8 mouse cellular contexts compared by ENCODE assay signal in the genomic region with DNA sequence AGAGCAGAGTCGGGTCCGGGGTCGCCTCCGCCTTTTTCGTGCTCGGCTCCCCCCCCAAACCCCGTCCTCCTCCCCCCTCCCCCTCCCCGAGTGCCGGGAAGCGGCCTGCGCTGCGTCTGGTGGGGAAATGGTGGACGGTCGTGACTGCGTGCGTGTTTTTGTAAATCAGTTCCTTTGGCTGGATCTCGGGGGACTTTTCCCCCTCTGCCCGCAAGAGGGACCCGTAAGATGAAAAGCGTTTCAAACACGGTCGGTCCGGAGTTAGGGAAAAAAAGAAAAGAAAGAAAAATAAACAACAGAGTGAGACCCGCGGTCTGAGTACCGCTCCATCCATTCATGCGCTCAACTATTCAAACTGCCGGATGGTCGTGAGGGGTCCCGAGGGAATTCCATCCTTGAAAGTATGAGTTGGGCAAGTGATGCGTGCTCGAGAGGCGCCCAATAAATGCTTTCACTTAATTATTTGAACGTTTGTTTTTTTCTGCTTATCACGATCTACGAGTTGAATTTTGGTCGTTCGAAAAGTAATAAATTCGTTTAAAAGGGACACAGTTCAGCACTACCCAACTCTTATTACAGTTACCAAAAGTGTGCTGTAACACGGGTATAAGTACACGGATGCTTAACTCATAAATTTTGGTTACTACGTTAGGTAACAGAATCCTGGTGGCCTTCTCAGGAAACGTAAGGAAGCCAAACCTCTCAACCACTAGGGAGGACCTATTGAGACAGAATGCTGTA. TPM values are rescaled to one million over a fixed set of nuclear protein-coding genes. Genes with fewer than 3 reads are reported as not detected.
A peak's percentile ranks its signal among the peaks of the same experiment; 100 is the strongest.
DNase-seq lines count a peak whose midpoint lies in the region; ATAC-seq and TF ChIP-seq lines count a peak whose summit lies in the region.

No protein-coding gene starts in this region.

- no peaks in the 10 kb centered on the region for H3K9me3 ChIP-seq in limb, embryonic 14.5 days (ENCODE audit: control insufficient read depth, low read length)
- no peaks in the 10 kb centered on the region for H3K9me3 ChIP-seq in neural tube, embryonic 15.5 days (replicated peaks)

- TF ChIP-seq CTCF in left cerebral cortex, adult 2 months (IDR thresholded peaks at IDR 0.05) = no peak; the same call in 1 of the 2 replicates

- DNase-seq in left cerebral cortex, adult 2 months (ENCODE audit: extremely low spot score in 1 of 2, low spot score in 2 of 2) = peak in 1 of 2 experiments; percentile 39
- DNase-seq in left cerebral cortex, adult 8-10 months (ENCODE audit: low spot score in 2 of 2) = no peak
- DNase-seq in Muller cell, postnatal 12 days (ENCODE audit: inconsistent ontology term) = peak; percentile 42
- peak; percentile 11 for DNase-seq in limb, embryonic 14.5 days (ENCODE audit: low spot score)
- DNase-seq in cerebellum, postnatal 14 days = no peak
- DNase-seq in left cerebral cortex, postnatal 25 days (ENCODE audit: low spot score in 2 of 2) = no peak

- H3K27me3 ChIP-seq in limb, embryonic 14.5 days (ENCODE audit: control insufficient read depth, insufficient read depth, low read length) = no peaks in the 10 kb centered on the region
- H3K27me3 ChIP-seq in neural tube, embryonic 15.5 days (replicated peaks) = no peaks in the 10 kb centered on the region

- peak overlapping the region; percentile 98 for H3K27ac ChIP-seq in left cerebral cortex, adult 2 months
- peak overlapping the region; percentile 91 for H3K27ac ChIP-seq in limb, embryonic 14.5 days (replicated peaks; ENCODE audit: low read depth, low read length)
- H3K27ac ChIP-seq in neural tube, embryonic 15.5 days (replicated peaks) = peak overlapping the region; percentile 94

- intact Hi-C loops in left cerebral cortex, adult 2 months (cut with DNase I) = no loop called here
- intact Hi-C loops in left cerebral cortex, postnatal 25 days (cut with DNase I) = no loop called here

- H3K4me1 ChIP-seq in limb, embryonic 14.5 days (ENCODE audit: control insufficient read depth, insufficient read depth, low read length) = no peaks in the 10 kb centered on the region
- H3K4me1 ChIP-seq in neural tube, embryonic 15.5 days = peaks cover 16% of the 10 kb centered on the region

- H3K9ac ChIP-seq in limb, embryonic 14.5 days (ENCODE audit: low read depth, low read length, severe bottlenecking) = peak overlapping the region; percentile 61
- peak overlapping the region; percentile 47 for H3K9ac ChIP-seq in neural tube, embryonic 15.5 days (replicated peaks)

- peak; percentile 46 for ATAC-seq in erythroid progenitor cell, adult 5-6 weeks (replicated peaks; ENCODE audit: low FRiP score, poor library complexity, severe bottlenecking)
- peak; percentile 86 for ATAC-seq in limb, embryonic 14.5 days (ENCODE audit: low FRiP score, low read depth)
- peak; percentile 87 for ATAC-seq in neural tube, embryonic 15.5 days (ENCODE audit: low FRiP score)

- peak overlapping the region; percentile 52 for H3K4me3 ChIP-seq in left cerebral cortex, adult 2 months
- peak overlapping the region; percentile 49 for H3K4me3 ChIP-seq in limb, embryonic 14.5 days (replicated peaks; ENCODE audit: low read length)
- H3K4me3 ChIP-seq in neural tube, embryonic 15.5 days (replicated peaks) = peak overlapping the region; percentile 48

- WGBS in limb, embryonic 14.5 days = 21% methylated on average over 37 of the region's 43 CpGs
- WGBS in neural tube, embryonic 15.5 days = 19% methylated on average over 42 of the region's 43 CpGs

- no peak for TF ChIP-seq POLR2A in limb, embryonic 14.5 days (IDR thresholded peaks at IDR 0.05; ENCODE audit: borderline replicate concordance, extremely low read depth, insufficient read depth, insufficient read length)

- no peaks in the 10 kb centered on the region for H3K36me3 ChIP-seq in limb, embryonic 14.5 days (ENCODE audit: control insufficient read depth, insufficient read depth, low read length)
- H3K36me3 ChIP-seq in neural tube, embryonic 15.5 days = no peaks in the 10 kb centered on the region

- H3K4me2 ChIP-seq in limb, embryonic 14.5 days (replicated peaks; ENCODE audit: low read depth, low read length, severe bottlenecking) = peak overlapping the region; percentile 49
- H3K4me2 ChIP-seq in neural tube, embryonic 15.5 days = peak overlapping the region; percentile 56

RNA-seq across cellular contexts. Expression of a gene that starts 0.6 kb away (rescaled TPM):
- total RNA-seq in left cerebral cortex, adult 2 months (2021) = 100 to 1,000 TPM; 149 to 161 TPM
- 100 to 1,000 TPM; 157 to 169 (median 162) TPM for total RNA-seq in left cerebral cortex, adult 8-10 months (2022)
- total RNA-seq in erythroid progenitor cell, adult 5-6 weeks (2015; ENCODE audit: low replicate concordance) = 59.8 and 69.6 TPM in 2 replicates
- total RNA-seq in erythroid progenitor cell, adult 5-6 weeks (2017; ENCODE audit: low replicate concordance) = 86.5 and 95.0 TPM in 2 replicates
- 62.7 and 87.2 TPM in 2 replicates for polyA plus RNA-seq in limb, embryonic 14.5 days (2012; rRNA removed)
- polyA plus RNA-seq in limb, embryonic 14.5 days (2014; fragmentation: Nextera tagmentation; extraction: Ambion mirVana) = 91.5 and 99.5 TPM in 2 replicates
- 134 and 144 TPM in 2 replicates for polyA plus RNA-seq in neural tube, embryonic 15.5 days (2015; fragmentation: Nextera tagmentation; extraction: Ambion mirVana)
- 100 to 1,000 TPM; 153 to 166 TPM for total RNA-seq in left cerebral cortex, postnatal 25 days (2021)

RNA-seq across cellular contexts. Expression of a gene that starts 0.6 kb away (rescaled TPM):
- 10 to 100 TPM; 11.0 to 12.2 TPM for total RNA-seq in left cerebral cortex, adult 2 months (2021)
- 10 to 100 TPM; 10.1 to 12.1 (median 11.9) TPM for total RNA-seq in left cerebral cortex, adult 8-10 months (2022)
- 1.3 TPM in 1 of 2 replicates, not detected in the other for total RNA-seq in erythroid progenitor cell, adult 5-6 weeks (2015; ENCODE audit: low replicate concordance)
- 1.4 and 2.1 TPM in 2 replicates for total RNA-seq in erythroid progenitor cell, adult 5-6 weeks (2017; ENCODE audit: low replicate concordance)
- 3.1 and 3.8 TPM in 2 replicates for polyA plus RNA-seq in limb, embryonic 14.5 days (2012; rRNA removed)
- polyA plus RNA-seq in limb, embryonic 14.5 days (2014; fragmentation: Nextera tagmentation; extraction: Ambion mirVana) = 2.7 and 4.9 TPM in 2 replicates
- 4.1 and 7.2 TPM in 2 replicates for polyA plus RNA-seq in neural tube, embryonic 15.5 days (2015; fragmentation: Nextera tagmentation; extraction: Ambion mirVana)
- total RNA-seq in left cerebral cortex, postnatal 25 days (2021) = 10 to 100 TPM; 10.4 to 10.5 TPM

RNA-seq across cellular contexts. Expression of a gene that starts 16.1 kb away (rescaled TPM):
- total RNA-seq in left cerebral cortex, adult 2 months (2021) = 100 to 1,000 TPM; 104 to 106 TPM
- total RNA-seq in left cerebral cortex, adult 8-10 months (2022) = 100 to 1,000 TPM; 108 to 148 (median 130) TPM
- total RNA-seq in erythroid progenitor cell, adult 5-6 weeks (2015; ENCODE audit: low replicate concordance) = 511 and 528 TPM in 2 replicates
- total RNA-seq in erythroid progenitor cell, adult 5-6 weeks (2017; ENCODE audit: low replicate concordance) = 549 and 1,031 TPM in 2 replicates
- 891 and 1,926 TPM in 2 replicates for polyA plus RNA-seq in limb, embryonic 14.5 days (2012; rRNA removed)
- polyA plus RNA-seq in limb, embryonic 14.5 days (2014; fragmentation: Nextera tagmentation; extraction: Ambion mirVana) = 471 and 533 TPM in 2 replicates
- polyA plus RNA-seq in neural tube, embryonic 15.5 days (2015; fragmentation: Nextera tagmentation; extraction: Ambion mirVana) = 184 and 216 TPM in 2 replicates
- total RNA-seq in left cerebral cortex, postnatal 25 days (2021) = 100 to 1,000 TPM; 115 to 132 TPM

RNA-seq across cellular contexts. Expression of a gene that starts 18.2 kb away (rescaled TPM):
- under 1 TPM; 0.44 to 0.91 TPM for total RNA-seq in left cerebral cortex, adult 2 months (2021)
- 1 to 10 TPM in 3 of 4 experiments, under 1 TPM in 1; 0.97 to 2.0 (median 1.6) TPM for total RNA-seq in left cerebral cortex, adult 8-10 months (2022)
- 18.0 and 23.4 TPM in 2 replicates for total RNA-seq in erythroid progenitor cell, adult 5-6 weeks (2015; ENCODE audit: low replicate concordance)
- 8.9 and 12.6 TPM in 2 replicates for total RNA-seq in erythroid progenitor cell, adult 5-6 weeks (2017; ENCODE audit: low replicate concordance)
- 1.5 and 2.3 TPM in 2 replicates for polyA plus RNA-seq in limb, embryonic 14.5 days (2012; rRNA removed)
- 1.8 and 1.9 TPM in 2 replicates for polyA plus RNA-seq in limb, embryonic 14.5 days (2014; fragmentation: Nextera tagmentation; extraction: Ambion mirVana)
- polyA plus RNA-seq in neural tube, embryonic 15.5 days (2015; fragmentation: Nextera tagmentation; extraction: Ambion mirVana) = 0.75 and 2.6 TPM in 2 replicates
- total RNA-seq in left cerebral cortex, postnatal 25 days (2021) = 1 to 10 TPM; 1.0 to 1.2 TPM

RNA-seq across cellular contexts. Expression of a gene that starts 59.9 kb away (rescaled TPM):
- 10 to 100 TPM; 14.7 to 16.7 TPM for total RNA-seq in left cerebral cortex, adult 2 months (2021)
- total RNA-seq in left cerebral cortex, adult 8-10 months (2022) = 10 to 100 TPM; 12.2 to 16.4 (median 15.2) TPM
- total RNA-seq in erythroid progenitor cell, adult 5-6 weeks (2015; ENCODE audit: low replicate concordance) = 13.8 and 15.9 TPM in 2 replicates
- total RNA-seq in erythroid progenitor cell, adult 5-6 weeks (2017; ENCODE audit: low replicate concordance) = 6.4 and 12.6 TPM in 2 replicates
- 11.7 and 16.2 TPM in 2 replicates for polyA plus RNA-seq in limb, embryonic 14.5 days (2012; rRNA removed)
- 66.2 and 67.1 TPM in 2 replicates for polyA plus RNA-seq in limb, embryonic 14.5 days (2014; fragmentation: Nextera tagmentation; extraction: Ambion mirVana)
- polyA plus RNA-seq in neural tube, embryonic 15.5 days (2015; fragmentation: Nextera tagmentation; extraction: Ambion mirVana) = 51.9 and 62.5 TPM in 2 replicates
- total RNA-seq in left cerebral cortex, postnatal 25 days (2021) = 10 to 100 TPM; 17.6 to 22.3 TPM

Comparison
In these comparisons a context has a peak if more than half of its experiments do, and no peak if none do; other contexts are left out.
1. DNase-seq: peak in Muller cell, postnatal 12 days (single experiment) and limb, embryonic 14.5 days (single experiment); none in left cerebral cortex, adult 8-10 months (0 of 2), cerebellum, postnatal 14 days (0 of 2) and left cerebral cortex, postnatal 25 days (0 of 2).
2. Peak in every context shown above with its lines, with median percentiles within 50 percentile points of each other: H3K27ac ChIP-seq, H3K4me3 ChIP-seq and ATAC-seq.